Mouse (Mus musculus): ENCODE results near the gene Tubgcp6. TPM values are rescaled to one million over a fixed set of nuclear protein-coding genes. Genes with fewer than 3 reads are reported as not detected.

Tubgcp6 gene
- polyA plus RNA-seq, 1 experiment, result 19.0 TPM

DNA sequence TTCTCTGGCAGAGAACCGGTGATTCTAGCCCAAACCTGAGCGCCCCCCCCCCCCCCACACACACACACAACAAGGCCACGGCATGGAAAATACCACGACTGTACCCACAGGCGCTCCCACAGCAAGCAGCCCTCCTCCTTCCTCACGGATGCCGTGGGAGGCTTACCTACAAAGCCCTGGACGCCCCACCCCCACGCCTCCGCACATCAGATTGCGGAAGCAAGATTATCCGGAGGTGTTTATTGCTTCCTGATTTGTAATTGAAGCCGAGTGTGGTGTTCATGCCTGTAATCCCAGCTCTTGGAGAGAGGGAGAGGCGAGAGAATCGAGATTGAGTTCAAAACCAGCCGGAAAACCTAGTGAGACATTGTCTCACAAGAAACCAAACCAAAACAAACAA is 24.1 kb upstream of the Tubgcp6 start:
- H3K27me3 ChIP-seq (ENCODE audit: control insufficient read depth, insufficient read depth, insufficient read length), result no peaks in the 10 kb centered on the region
- H3K4me3 ChIP-seq (ENCODE audit: insufficient read depth, poor library complexity, severe bottlenecking), result no peak overlapping the region
- TF ChIP-seq MAX (IDR thresholded peaks at IDR 0.05) (no peak), MYOG (IDR thresholded peaks at IDR 0.05; ENCODE audit: control insufficient read depth, extremely low read depth, insufficient read length) (no peak), USF1 (IDR thresholded peaks at IDR 0.05; ENCODE audit: low read depth) (no peak), MYOD1 (IDR thresholded peaks at IDR 0.05; ENCODE audit: control insufficient read depth, insufficient read length, low read depth) (no peak), CTCF (IDR thresholded peaks at IDR 0.05; ENCODE audit: control insufficient read depth, insufficient read depth, insufficient read length) (no peak), FOSL1 (IDR thresholded peaks at IDR 0.05; ENCODE audit: insufficient read depth, low read length, poor library complexity, severe bottlenecking) (no peak), CEBPB (IDR thresholded peaks at IDR 0.05; ENCODE audit: low read depth) (no peak)
- H3K79me3 ChIP-seq (ENCODE audit: low read depth), result no peaks in the 10 kb centered on the region
- H3K36me3 ChIP-seq (ENCODE audit: control insufficient read depth, insufficient read depth), result peaks cover 15% of the 10 kb centered on the region
- peaks cover 10% of the 10 kb centered on the region for H3K79me2 ChIP-seq (ENCODE audit: control insufficient read depth, insufficient read depth)
- H3ac ChIP-seq (ENCODE audit: control insufficient read depth, insufficient read length, low read depth), result no peak overlapping the region

GRCm38 (mm10) chr15:89146537-89146936 is 23.6 kb upstream of the Tubgcp6 start:
- no peaks in the 10 kb centered on the region for H3K27me3 ChIP-seq (ENCODE audit: control insufficient read depth, insufficient read depth, insufficient read length)
- no peak overlapping the region for H3ac ChIP-seq (ENCODE audit: control insufficient read depth, insufficient read length, low read depth)
- H3K36me3 ChIP-seq (ENCODE audit: control insufficient read depth, insufficient read depth), result peaks cover 15% of the 10 kb centered on the region
- no peak overlapping the region for H3K4me3 ChIP-seq (ENCODE audit: insufficient read depth, poor library complexity, severe bottlenecking)
- no peak for TF ChIP-seq MAX (IDR thresholded peaks at IDR 0.05)
- TF ChIP-seq CTCF (IDR thresholded peaks at IDR 0.05; ENCODE audit: control insufficient read depth, insufficient read depth, insufficient read length), result no peak
- TF ChIP-seq MYOG (IDR thresholded peaks at IDR 0.05; ENCODE audit: control insufficient read depth, extremely low read depth, insufficient read length), result no peak
- TF ChIP-seq MYOD1 (IDR thresholded peaks at IDR 0.05; ENCODE audit: control insufficient read depth, insufficient read length, low read depth), result no peak
- no peaks in the 10 kb centered on the region for H3K79me3 ChIP-seq (ENCODE audit: low read depth)
- peaks cover 10% of the 10 kb centered on the region for H3K79me2 ChIP-seq (ENCODE audit: control insufficient read depth, insufficient read depth)

GRCm38 (mm10) chr15:89145813-89146350 is 23.0 kb upstream of the Tubgcp6 start:
- H3K36me3 ChIP-seq (ENCODE audit: control insufficient read depth, insufficient read depth), result peaks cover 15% of the 10 kb centered on the region
- no peak overlapping the region for H3K4me3 ChIP-seq (ENCODE audit: insufficient read depth, poor library complexity, severe bottlenecking)
- no peak overlapping the region for H3ac ChIP-seq (ENCODE audit: control insufficient read depth, insufficient read length, low read depth)
- TF ChIP-seq FOSL1 (IDR thresholded peaks at IDR 0.05; ENCODE audit: insufficient read depth, low read length, poor library complexity, severe bottlenecking) (no peak), MYOG (IDR thresholded peaks at IDR 0.05; ENCODE audit: control insufficient read depth, extremely low read depth, insufficient read length) (no peak), CEBPB (IDR thresholded peaks at IDR 0.05; ENCODE audit: low read depth) (no peak), CTCF (IDR thresholded peaks at IDR 0.05; ENCODE audit: control insufficient read depth, insufficient read depth, insufficient read length) (no peak), USF1 (IDR thresholded peaks at IDR 0.05; ENCODE audit: low read depth) (no peak), MYOD1 (IDR thresholded peaks at IDR 0.05; ENCODE audit: control insufficient read depth, insufficient read length, low read depth) (no peak), MAX (IDR thresholded peaks at IDR 0.05) (no peak)
- no peaks in the 10 kb centered on the region for H3K79me3 ChIP-seq (ENCODE audit: low read depth)
- peaks cover 10% of the 10 kb centered on the region for H3K79me2 ChIP-seq (ENCODE audit: control insufficient read depth, insufficient read depth)
- H3K27me3 ChIP-seq (ENCODE audit: control insufficient read depth, insufficient read depth, insufficient read length), result no peaks in the 10 kb centered on the region

DNA sequence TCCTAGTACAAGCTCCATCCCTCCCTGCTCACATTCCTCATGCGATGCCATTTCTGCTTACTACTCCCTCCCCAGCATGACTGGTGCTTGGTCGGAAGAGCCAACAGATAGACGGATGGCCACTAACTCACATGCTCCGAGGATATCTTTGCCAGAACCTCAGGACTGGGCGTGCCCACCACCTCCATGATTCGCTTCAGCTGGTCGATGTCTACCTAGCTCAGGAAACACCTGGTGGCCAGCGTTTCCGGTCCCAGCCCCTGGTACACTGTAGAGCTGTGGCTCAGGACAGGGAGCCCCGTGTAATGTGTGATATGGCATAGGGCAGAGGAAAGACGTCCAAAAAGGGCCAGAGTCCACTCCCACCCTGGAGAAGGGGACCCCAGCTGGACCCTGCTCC is 22.1 kb upstream of the Tubgcp6 start:
- TF ChIP-seq USF1 (IDR thresholded peaks at IDR 0.05; ENCODE audit: low read depth) (no peak), CEBPB (IDR thresholded peaks at IDR 0.05; ENCODE audit: low read depth) (no peak), MYOD1 (IDR thresholded peaks at IDR 0.05; ENCODE audit: control insufficient read depth, insufficient read length, low read depth) (no peak), CTCF (IDR thresholded peaks at IDR 0.05; ENCODE audit: control insufficient read depth, insufficient read depth, insufficient read length) (no peak), FOSL1 (IDR thresholded peaks at IDR 0.05; ENCODE audit: insufficient read depth, low read length, poor library complexity, severe bottlenecking) (no peak), MYOG (IDR thresholded peaks at IDR 0.05; ENCODE audit: control insufficient read depth, extremely low read depth, insufficient read length) (no peak), MAX (IDR thresholded peaks at IDR 0.05) (no peak)
- peaks cover 10% of the 10 kb centered on the region for H3K79me2 ChIP-seq (ENCODE audit: control insufficient read depth, insufficient read depth)
- H3ac ChIP-seq (ENCODE audit: control insufficient read depth, insufficient read length, low read depth), result no peak overlapping the region
- no peaks in the 10 kb centered on the region for H3K79me3 ChIP-seq (ENCODE audit: low read depth)
- H3K27me3 ChIP-seq (ENCODE audit: control insufficient read depth, insufficient read depth, insufficient read length), result no peaks in the 10 kb centered on the region
- peaks cover 15% of the 10 kb centered on the region for H3K36me3 ChIP-seq (ENCODE audit: control insufficient read depth, insufficient read depth)
- no peak overlapping the region for H3K4me3 ChIP-seq (ENCODE audit: insufficient read depth, poor library complexity, severe bottlenecking)

GRCm38 (mm10) chr15:89143134-89143533 is 20.2 kb upstream of the Tubgcp6 start:
- Histone ChIP-seq H3K79me2 (ENCODE audit: control insufficient read depth, insufficient read depth) (peaks cover 14% of the 10 kb centered on the region), H3ac (ENCODE audit: control insufficient read depth, insufficient read length, low read depth) (no peak overlapping the region), H3K4me3 (ENCODE audit: insufficient read depth, poor library complexity, severe bottlenecking) (no peak overlapping the region), H3K27me3 (ENCODE audit: control insufficient read depth, insufficient read depth, insufficient read length) (no peaks in the 10 kb centered on the region), H3K79me3 (ENCODE audit: low read depth) (peaks cover 2% of the 10 kb centered on the region), H3K36me3 (ENCODE audit: control insufficient read depth, insufficient read depth) (peaks cover 15% of the 10 kb centered on the region)
- TF ChIP-seq MAX (IDR thresholded peaks at IDR 0.05), result no peak
- TF ChIP-seq FOSL1 (IDR thresholded peaks at IDR 0.05; ENCODE audit: insufficient read depth, low read length, poor library complexity, severe bottlenecking), result no peak

DNA sequence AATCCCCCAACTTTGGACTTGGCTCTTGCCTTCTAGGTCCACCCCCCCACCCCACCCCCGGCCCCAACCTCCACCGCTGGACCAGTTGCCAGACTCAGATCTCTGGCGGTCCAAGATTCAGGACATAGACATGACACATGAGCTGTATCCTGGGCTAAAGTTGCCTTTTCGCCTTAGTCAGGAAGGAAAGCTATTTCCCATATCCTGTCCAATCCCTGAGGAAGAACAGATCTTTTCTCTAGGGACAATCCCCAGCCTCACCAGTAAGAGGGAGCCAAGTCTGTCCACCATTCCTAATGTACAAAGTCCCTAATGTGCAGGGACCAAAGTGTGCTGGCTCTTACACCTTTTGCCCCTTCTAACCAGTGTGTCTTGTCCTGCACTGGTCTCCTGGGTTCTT is 19.0 kb upstream of the Tubgcp6 start:
- peaks cover 2% of the 10 kb centered on the region for H3K79me3 ChIP-seq (ENCODE audit: low read depth)
- peaks cover 15% of the 10 kb centered on the region for H3K36me3 ChIP-seq (ENCODE audit: control insufficient read depth, insufficient read depth)
- H3K27me3 ChIP-seq (ENCODE audit: control insufficient read depth, insufficient read depth, insufficient read length), result no peaks in the 10 kb centered on the region
- no peak overlapping the region for H3K4me3 ChIP-seq (ENCODE audit: insufficient read depth, poor library complexity, severe bottlenecking)
- H3ac ChIP-seq (ENCODE audit: control insufficient read depth, insufficient read length, low read depth), result no peak overlapping the region
- TF ChIP-seq CEBPB (IDR thresholded peaks at IDR 0.05; ENCODE audit: low read depth) (no peak), FOSL1 (IDR thresholded peaks at IDR 0.05; ENCODE audit: insufficient read depth, low read length, poor library complexity, severe bottlenecking) (no peak), CTCF (IDR thresholded peaks at IDR 0.05; ENCODE audit: control insufficient read depth, insufficient read depth, insufficient read length) (no peak), MAX (IDR thresholded peaks at IDR 0.05) (no peak), MYOG (IDR thresholded peaks at IDR 0.05; ENCODE audit: control insufficient read depth, extremely low read depth, insufficient read length) (no peak)
- peaks cover 7% of the 10 kb centered on the region for H3K79me2 ChIP-seq (ENCODE audit: control insufficient read depth, insufficient read depth)
